Mouse (Mus musculus) spleen, adult 2 months (tissue): Measurements from ENCODE around the gene Ntrk2.

Experiments
- CTCF ChIP-seq: fragments of 200-500 bp; IDR thresholded peaks from 2 replicates; pipeline ENCODE4 v1.5.1; 2011; ENCODE audit warnings: mild to moderate bottlenecking, inconsistent platforms; ENCODE audit not compliant: insufficient read depth, insufficient read length, insufficient replicate concordance; ENCODE audit errors: extremely low read depth
- POLR2A ChIP-seq: fragments of 200-500 bp; IDR thresholded peaks from 2 replicates; pipeline ENCODE4 v1.6.1; 2011; ENCODE audit warnings: low read depth, low read length, inconsistent platforms

GRCm38 (mm10) chr13:58779261-58779660 lies 27.1 kb upstream of the Ntrk2 start:
- TF ChIP-seq CTCF = no peak
- TF ChIP-seq POLR2A = no peak
